Comparison of ENCODE assay signal across 18 mouse cellular contexts in the genomic region with DNA sequence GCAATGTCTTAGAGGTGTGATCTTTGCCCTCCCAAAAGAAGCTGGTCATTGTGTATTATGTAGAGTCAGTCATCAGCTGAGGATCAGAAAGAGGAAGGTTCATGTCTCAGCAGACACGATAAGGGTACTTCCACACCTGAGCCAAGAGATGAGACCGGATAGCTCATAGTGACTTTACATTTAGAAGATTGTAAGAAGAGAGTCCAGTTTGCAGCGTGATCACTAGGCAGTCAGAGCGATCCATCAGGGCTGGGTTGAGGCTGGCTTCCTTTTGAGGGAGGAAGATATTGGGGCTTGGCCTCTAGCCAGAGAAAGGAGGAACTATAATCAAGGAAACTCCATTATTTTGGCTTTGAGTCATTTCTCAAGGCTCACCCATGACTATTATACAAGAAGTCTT. TPM values are rescaled to one million over a fixed set of nuclear protein-coding genes. Genes with fewer than 3 reads are reported as not detected.
DNase-seq lines count a peak whose midpoint lies in the region; ATAC-seq and TF ChIP-seq lines count a peak whose summit lies in the region.
"Had no signal": no experiment of that assay in that cellular context is flagged by ENCODE, and none has a peak within 500 bp of the region (broad histone marks: within the 10 kb centered on the region; RNA-seq: fewer than 3 reads in every experiment).

No protein-coding gene starts in this region.

- peak; percentile 35 for DNase-seq in intestine, embryonic 14.5 days (ENCODE audit: low spot score)
- DNase-seq in NIH3T3 (ENCODE audit: low read depth) = peak; percentile 24
- peak; percentile 60 for DNase-seq in lung, postnatal 25 days (ENCODE audit: low spot score)
- no peak for DNase-seq in right cerebral cortex, postnatal 4 days
- no peak for DNase-seq in thymus, adult 2 months
- no peak for DNase-seq in adrenal gland, adult 8-10 months
- DNase-seq: cerebellum, adult 9-11 months; gastrocnemius, postnatal 10 days; liver had no signal

- no peak overlapping the region for H3K27ac ChIP-seq in intestine, embryonic 14.5 days (ENCODE audit: low read depth)
- no peak overlapping the region for H3K27ac ChIP-seq in intestine, embryonic 16.5 days (ENCODE audit: low read length)
- 0 out of 2 replicates have a peak overlapping the region, but pooled peaks have one; percentile 55 for H3K27ac ChIP-seq in heart, embryonic 13.5 days (replicated peaks)
- no peak overlapping the region for H3K27ac ChIP-seq in thymus, adult 2 months (ENCODE audit: control insufficient read depth, insufficient read depth, low read length)
- H3K27ac ChIP-seq: neural tube, embryonic 12.5 days had no signal

- WGBS in intestine, embryonic 14.5 days = 78% methylated on average over 4 of the region's 4 CpGs
- WGBS in intestine, embryonic 16.5 days = 73% methylated on average over 4 of the region's 4 CpGs
- 52% methylated on average over 4 of the region's 4 CpGs for WGBS in heart, embryonic 13.5 days
- WGBS in thymus, adult 2 months = 26% methylated on average over 4 of the region's 4 CpGs

- no peak overlapping the region for H3K4me3 ChIP-seq in intestine, embryonic 14.5 days (ENCODE audit: low read depth, low read length)
- H3K4me3 ChIP-seq in intestine, embryonic 16.5 days (ENCODE audit: low read length) = no peak overlapping the region
- H3K4me3 ChIP-seq in heart, embryonic 13.5 days = no peak overlapping the region
- H3K4me3 ChIP-seq in thymus, adult 2 months (ENCODE audit: control insufficient read depth, insufficient read depth, low read length) = no peak overlapping the region
- H3K4me3 ChIP-seq: neural tube, embryonic 12.5 days had no signal

- no peaks in the 10 kb centered on the region for H3K27me3 ChIP-seq in intestine, embryonic 14.5 days (replicated peaks; ENCODE audit: control insufficient read depth, insufficient read depth, low read length)
- H3K27me3 ChIP-seq in intestine, embryonic 16.5 days (replicated peaks; ENCODE audit: control insufficient read depth, insufficient read depth, low read length) = no peaks in the 10 kb centered on the region
- H3K27me3 ChIP-seq in heart, embryonic 13.5 days (replicated peaks) = no peaks in the 10 kb centered on the region
- no peaks in the 10 kb centered on the region for H3K27me3 ChIP-seq in thymus, adult 2 months (ENCODE audit: control insufficient read depth, insufficient read depth, low read length)
- H3K27me3 ChIP-seq: neural tube, embryonic 12.5 days; Patski had no signal

- no peaks in the 10 kb centered on the region for H3K36me3 ChIP-seq in intestine, embryonic 14.5 days (ENCODE audit: control insufficient read depth, insufficient read depth, low read length)
- H3K36me3 ChIP-seq in intestine, embryonic 16.5 days (ENCODE audit: control insufficient read depth, insufficient read depth, low read length) = no peaks in the 10 kb centered on the region
- H3K36me3 ChIP-seq in heart, embryonic 13.5 days = no peaks in the 10 kb centered on the region
- no peaks in the 10 kb centered on the region for H3K36me3 ChIP-seq in thymus, adult 2 months (ENCODE audit: control insufficient read depth, insufficient read depth, low read length)
- H3K36me3 ChIP-seq: neural tube, embryonic 12.5 days had no signal

- no peak for TF ChIP-seq CTCF in thymus, adult 2 months (IDR thresholded peaks at IDR 0.05; ENCODE audit: borderline replicate concordance, control insufficient read depth, extremely low read depth, insufficient read depth, low read length, poor library complexity)

- H3K9ac ChIP-seq in intestine, embryonic 14.5 days (ENCODE audit: low read length) = no peak overlapping the region
- H3K9ac ChIP-seq in intestine, embryonic 16.5 days (ENCODE audit: low read depth, low read length) = no peak overlapping the region
- no peak overlapping the region for H3K9ac ChIP-seq in heart, embryonic 13.5 days
- H3K9ac ChIP-seq: neural tube, embryonic 12.5 days had no signal

- no peak overlapping the region for H3K4me2 ChIP-seq in intestine, embryonic 14.5 days (ENCODE audit: low read length)
- H3K4me2 ChIP-seq in intestine, embryonic 16.5 days (ENCODE audit: low read depth, low read length) = no peak overlapping the region
- no peak overlapping the region for H3K4me2 ChIP-seq in heart, embryonic 13.5 days
- H3K4me2 ChIP-seq: midbrain, embryonic 11.5 days; neural tube, embryonic 12.5 days had no signal

- H3K4me1 ChIP-seq in intestine, embryonic 14.5 days (replicated peaks; ENCODE audit: control insufficient read depth, insufficient read depth, low read length) = peaks cover 16% of the 10 kb centered on the region
- H3K4me1 ChIP-seq in intestine, embryonic 16.5 days (ENCODE audit: control insufficient read depth, insufficient read depth, low read length) = peaks cover 27% of the 10 kb centered on the region
- H3K4me1 ChIP-seq in heart, embryonic 13.5 days = peaks cover 64% of the 10 kb centered on the region
- peaks cover 3% of the 10 kb centered on the region for H3K4me1 ChIP-seq in thymus, adult 2 months (replicated peaks; ENCODE audit: control insufficient read depth, insufficient read depth, low read length)

- no peak for TF ChIP-seq POLR2A in thymus, adult 2 months (IDR thresholded peaks at IDR 0.05; ENCODE audit: control insufficient read depth, extremely low read depth, insufficient read depth, low read length, poor library complexity)

- no peak for ATAC-seq in intestine, embryonic 14.5 days (replicated peaks; ENCODE audit: low FRiP score, low TSS enrichment, low read depth)
- no peak for ATAC-seq in intestine, embryonic 16.5 days
- ATAC-seq in heart, embryonic 13.5 days (ENCODE audit: extremely low read depth, insufficient number of reproducible peaks, low FRiP score, low TSS enrichment) = no peak
- ATAC-seq: inflammation-experienced regulatory T-cells, adult 6 months; Patski had no signal

- H3K9me3 ChIP-seq in intestine, embryonic 14.5 days (ENCODE audit: control insufficient read depth, low read length) = no peaks in the 10 kb centered on the region
- H3K9me3 ChIP-seq in intestine, embryonic 16.5 days (ENCODE audit: control insufficient read depth, low read length) = no peaks in the 10 kb centered on the region
- no peaks in the 10 kb centered on the region for H3K9me3 ChIP-seq in heart, embryonic 13.5 days
- H3K9me3 ChIP-seq: neural tube, embryonic 12.5 days had no signal

RNA-seq across cellular contexts. Expression of a gene that starts 6.0 kb away (rescaled TPM):
- polyA plus RNA-seq in intestine, embryonic 14.5 days (2014; fragmentation: Nextera tagmentation; extraction: Ambion mirVana) = 30.1 and 32.2 TPM in 2 replicates
- 35.7 and 36.1 TPM in 2 replicates for polyA plus RNA-seq in intestine, embryonic 16.5 days (2015; fragmentation: Nextera tagmentation; extraction: Ambion mirVana)
- 28.1 and 32.2 TPM in 2 replicates for polyA plus RNA-seq in heart, embryonic 13.5 days (2015; fragmentation: Nextera tagmentation; extraction: Ambion mirVana)
- polyA plus RNA-seq in thymus, adult 2 months (2012; rRNA removed) = 42.0 and 44.4 TPM in 2 replicates
- 10 to 100 TPM; 42.0 to 62.1 (median 55.7) TPM for total RNA-seq in adrenal gland, adult 8-10 months (2022)

RNA-seq across cellular contexts. Expression of a gene that starts 22.7 kb away (rescaled TPM):
- polyA plus RNA-seq in intestine, embryonic 14.5 days (2014; fragmentation: Nextera tagmentation; extraction: Ambion mirVana) = 13.0 and 17.2 TPM in 2 replicates
- 10.2 and 11.7 TPM in 2 replicates for polyA plus RNA-seq in intestine, embryonic 16.5 days (2015; fragmentation: Nextera tagmentation; extraction: Ambion mirVana)
- 8.3 and 8.7 TPM in 2 replicates for polyA plus RNA-seq in heart, embryonic 13.5 days (2015; fragmentation: Nextera tagmentation; extraction: Ambion mirVana)
- 23.9 and 32.9 TPM in 2 replicates for polyA plus RNA-seq in thymus, adult 2 months (2012; rRNA removed)
- 10 to 100 TPM in 3 of 4 experiments, 1 to 10 TPM in 1; 9.3 to 16.9 (median 15.6) TPM for total RNA-seq in adrenal gland, adult 8-10 months (2022)

RNA-seq across cellular contexts. Expression of a gene that starts 56.9 kb away (rescaled TPM):
- not detected in 2 replicates for polyA plus RNA-seq in intestine, embryonic 14.5 days (2014; fragmentation: Nextera tagmentation; extraction: Ambion mirVana)
- not detected in 2 replicates for polyA plus RNA-seq in intestine, embryonic 16.5 days (2015; fragmentation: Nextera tagmentation; extraction: Ambion mirVana)
- not detected in 2 replicates for polyA plus RNA-seq in heart, embryonic 13.5 days (2015; fragmentation: Nextera tagmentation; extraction: Ambion mirVana)
- polyA plus RNA-seq in thymus, adult 2 months (2012; rRNA removed) = not detected in 2 replicates
- not detected for total RNA-seq in adrenal gland, adult 8-10 months (2022)
- total RNA-seq: adrenal gland, postnatal 4 days; gastrocnemius, postnatal 10 days; layer of hippocampus, postnatal 25 days had no signal
- polyA plus RNA-seq: C2C12; inflammation-experienced regulatory T-cells, adult 6 months; midbrain, embryonic 11.5 days; neural tube, embryonic 12.5 days; Patski had no signal

RNA-seq across cellular contexts. Expression of a gene that starts 59.9 kb away (rescaled TPM):
- 25.9 and 26.6 TPM in 2 replicates for polyA plus RNA-seq in intestine, embryonic 14.5 days (2014; fragmentation: Nextera tagmentation; extraction: Ambion mirVana)
- 35.3 and 39.5 TPM in 2 replicates for polyA plus RNA-seq in intestine, embryonic 16.5 days (2015; fragmentation: Nextera tagmentation; extraction: Ambion mirVana)
- polyA plus RNA-seq in heart, embryonic 13.5 days (2015; fragmentation: Nextera tagmentation; extraction: Ambion mirVana) = 55.7 and 61.2 TPM in 2 replicates
- polyA plus RNA-seq in thymus, adult 2 months (2012; rRNA removed) = 9.1 and 11.2 TPM in 2 replicates
- 10 to 100 TPM; 16.1 to 33.1 (median 23.3) TPM for total RNA-seq in adrenal gland, adult 8-10 months (2022)

Comparison
In these comparisons a context has a peak if more than half of its experiments do, and no peak if none do; other contexts are left out.
1. DNase-seq: peak in intestine, embryonic 14.5 days (single experiment), NIH3T3 (single experiment) and lung, postnatal 25 days (single experiment); none in right cerebral cortex, postnatal 4 days (single experiment), thymus, adult 2 months (single experiment) and adrenal gland, adult 8-10 months (single experiment).